Mouse (Mus musculus) T-helper 17 cell (primary cell): ENCODE measurements around the gene Gse1.

Source experiments
- in situ Hi-C, 2 experiments: fragments of 300-600 bp; cut with MboI, MseI; formaldehyde crosslinking; loops; 1 replicate in 1 of 2; 2 replicates in 1 of 2; pipeline ENCODE4 v1.15.1; 2025; ENCODE audit warnings: high pct_unique_total_duplicates in 2 of 2

Gse1 gene

GRCm38 (mm10) chr8:120371725-120372457 lies 143.6 kb downstream of the Gse1 start:
- in situ Hi-C loops = no loop called here

GRCm38 (mm10) chr8:120372684-120373083 lies 144.4 kb downstream of the Gse1 start:
- in situ Hi-C loops = no loop called here

GRCm38 (mm10) chr8:120373621-120374020 lies 145.4 kb downstream of the Gse1 start:
- in situ Hi-C loops = no loop called here

- in situ Hi-C loops = no loop called here
Observed at GRCm38 (mm10) chr8:120374070-120374469, 145.8 kb downstream of the Gse1 start.

- in situ Hi-C loops = no loop called here
Observed at GRCm38 (mm10) chr8:120374514-120374913, 146.3 kb downstream of the Gse1 start.

- in situ Hi-C loops = no loop called here
Observed at GRCm38 (mm10) chr8:120375170-120375569, 146.9 kb downstream of the Gse1 start.

GRCm38 (mm10) chr8:120376215-120376614 lies 148.0 kb downstream of the Gse1 start:
- in situ Hi-C loops = no loop called here

- in situ Hi-C loops = no loop called here
Observed at GRCm38 (mm10) chr8:120376847-120377802, 148.9 kb downstream of the Gse1 start.

- in situ Hi-C loops = no loop called here
Observed at GRCm38 (mm10) chr8:120377803-120378189, 149.5 kb downstream of the Gse1 start.

GRCm38 (mm10) chr8:120378306-120378705 lies 150.1 kb downstream of the Gse1 start:
- in situ Hi-C loops = no loop called here

GRCm38 (mm10) chr8:120379015-120379414 lies 150.8 kb downstream of the Gse1 start:
- in situ Hi-C loops = no loop called here

GRCm38 (mm10) chr8:120381865-120382264 lies 153.6 kb downstream of the Gse1 start:
- in situ Hi-C loops = no loop called here

GRCm38 (mm10) chr8:120382436-120383203 lies 154.4 kb downstream of the Gse1 start:
- in situ Hi-C loops = no loop called here

GRCm38 (mm10) chr8:120383204-120383560 lies 154.9 kb downstream of the Gse1 start:
- in situ Hi-C loops = no loop called here

GRCm38 (mm10) chr8:120383713-120384112 lies 155.5 kb downstream of the Gse1 start:
- in situ Hi-C loops = no loop called here

GRCm38 (mm10) chr8:120384745-120385144 lies 156.5 kb downstream of the Gse1 start:
- in situ Hi-C loops = no loop called here

GRCm38 (mm10) chr8:120388246-120388645 lies 160.0 kb downstream of the Gse1 start:
- in situ Hi-C loops = no loop called here

GRCm38 (mm10) chr8:120390598-120390997 lies 162.3 kb downstream of the Gse1 start:
- in situ Hi-C loops = no loop called here

GRCm38 (mm10) chr8:120391856-120392255 lies 163.6 kb downstream of the Gse1 start:
- in situ Hi-C loops = no loop called here

GRCm38 (mm10) chr8:120393085-120393484 lies 164.8 kb downstream of the Gse1 start:
- in situ Hi-C loops = no loop called here

GRCm38 (mm10) chr8:120393871-120394275 lies 165.6 kb downstream of the Gse1 start:
- in situ Hi-C loops = no loop called here

GRCm38 (mm10) chr8:120395892-120396291 lies 167.6 kb downstream of the Gse1 start:
- in situ Hi-C loops = no loop called here
